Mouse (Mus musculus): ENCODE measurements around the gene Pmm1.
A peak's percentile ranks its signal among the peaks of the same experiment; 100 is the strongest.
"Not testable (repeated sequence)": the region's sequence is repeated elsewhere in the genome, so short reads cannot be mapped to it uniquely, and the experiment has no call there.

Pmm1 gene

DNA sequence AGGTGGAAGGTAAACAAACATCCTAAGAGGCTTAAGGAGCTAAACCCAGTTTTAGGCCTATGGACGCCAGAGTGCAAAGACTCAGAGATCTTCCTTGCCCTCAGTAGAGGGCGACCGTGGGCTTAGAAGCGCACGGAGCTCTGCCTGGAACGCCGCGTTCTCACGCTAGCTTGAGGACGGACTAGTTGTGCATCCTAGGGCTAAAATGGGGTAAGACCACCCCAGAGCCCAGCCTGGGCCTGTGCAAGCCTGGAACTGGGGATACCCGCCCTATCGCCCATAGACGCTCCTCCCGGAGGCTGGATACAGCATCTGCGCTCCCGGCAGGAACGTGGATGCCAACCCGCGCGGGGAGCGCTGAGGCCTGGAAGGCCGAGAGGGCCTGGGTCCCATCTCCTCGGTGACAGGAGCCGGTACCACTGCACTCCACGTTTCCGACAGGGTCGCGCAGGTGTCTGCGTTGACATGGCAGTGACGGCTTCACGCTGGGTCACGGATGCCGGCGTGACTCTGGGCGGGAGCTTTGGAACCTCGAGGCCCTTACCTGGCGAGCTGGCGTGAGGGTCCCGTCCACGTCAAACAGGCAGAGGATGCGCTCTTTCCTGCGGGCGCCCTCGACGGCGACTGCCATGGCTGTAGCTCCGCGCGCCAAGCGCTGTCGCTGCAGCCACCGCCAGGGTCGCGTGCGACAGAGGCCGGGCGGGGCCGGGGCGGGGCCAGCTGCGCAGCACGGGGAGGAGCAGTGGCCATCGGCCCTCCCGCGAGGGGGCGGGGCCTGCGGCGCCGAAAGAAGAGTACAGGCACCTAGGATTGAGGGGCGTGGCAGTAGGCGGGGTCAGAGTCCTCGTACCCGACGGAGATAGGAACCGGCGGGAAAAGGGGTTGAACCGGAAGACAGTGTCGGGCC is at the start of gene Pmm1:
Gene Pmm1, minus strand, starts transcription at position 760 of the 907 bp plus-strand sequence.
- peak; percentile 90 to 93 for DNase-seq (ENCODE audit: low spot score in 2 of 2)

DNA sequence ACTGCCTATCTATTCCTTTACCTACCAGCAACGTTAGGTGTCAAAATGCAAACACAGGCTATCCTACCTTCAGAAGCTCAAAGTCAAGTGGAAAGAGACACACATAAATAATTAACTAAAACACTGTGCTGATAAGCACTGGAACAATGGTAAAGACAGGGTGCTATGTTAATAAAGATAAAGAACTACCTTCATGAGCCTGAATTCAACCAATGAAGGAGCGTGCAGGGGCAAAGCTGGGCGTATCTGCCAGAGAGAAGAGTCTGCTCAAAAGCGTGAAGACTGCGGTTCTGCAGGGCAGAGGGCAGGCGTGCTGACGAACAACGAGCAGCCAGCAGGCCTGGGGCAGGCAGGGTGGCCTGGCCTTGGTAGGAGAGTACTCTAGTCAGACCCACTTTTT is 43.5 kb upstream of the Pmm1 start:
- no peak for DNase-seq (ENCODE audit: low spot score in 2 of 2)

DNA sequence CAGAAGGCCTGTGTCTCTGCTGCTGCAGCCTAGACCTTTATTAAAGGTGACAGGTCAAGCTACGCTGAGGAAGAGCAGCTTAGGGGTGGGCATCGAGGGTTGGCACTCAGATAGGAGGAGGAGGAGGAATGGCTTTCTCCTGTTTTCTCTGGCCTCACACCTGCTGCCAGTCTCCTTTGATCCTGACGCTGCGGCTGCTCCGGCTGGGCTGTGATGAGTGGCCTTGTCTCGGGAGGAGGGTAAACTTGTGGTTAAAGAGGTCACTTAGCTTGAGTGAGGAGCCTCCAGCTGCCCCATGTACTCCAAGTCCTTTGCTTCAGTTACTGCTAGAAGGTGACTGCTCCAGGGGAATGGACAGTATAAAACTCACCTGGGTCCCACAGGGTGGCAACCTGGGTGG is 33.3 kb upstream of the Pmm1 start:
- no peak for DNase-seq (ENCODE audit: low spot score in 2 of 2)

DNA sequence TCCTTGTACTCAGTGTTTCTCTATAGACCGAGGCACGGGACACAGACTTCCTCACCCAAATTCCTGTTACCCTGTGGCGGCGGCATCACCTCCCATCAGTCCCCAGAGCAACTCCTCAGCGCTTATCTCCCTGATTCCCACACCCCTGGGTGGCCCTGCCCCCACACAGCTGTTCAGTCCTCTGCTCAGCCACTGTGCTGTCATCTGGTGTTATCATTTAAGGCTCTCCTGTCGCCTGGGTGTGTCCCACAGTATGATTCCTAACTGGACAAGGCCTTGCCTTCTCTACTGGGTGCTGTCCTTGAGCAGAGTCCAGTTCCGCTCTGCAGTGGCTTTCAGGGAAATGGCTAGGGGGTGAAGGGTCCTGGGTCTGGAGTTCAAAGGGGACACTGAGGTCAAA is 29.8 kb upstream of the Pmm1 start:
- DNase-seq (ENCODE audit: low spot score in 2 of 2), result no peak

DNA sequence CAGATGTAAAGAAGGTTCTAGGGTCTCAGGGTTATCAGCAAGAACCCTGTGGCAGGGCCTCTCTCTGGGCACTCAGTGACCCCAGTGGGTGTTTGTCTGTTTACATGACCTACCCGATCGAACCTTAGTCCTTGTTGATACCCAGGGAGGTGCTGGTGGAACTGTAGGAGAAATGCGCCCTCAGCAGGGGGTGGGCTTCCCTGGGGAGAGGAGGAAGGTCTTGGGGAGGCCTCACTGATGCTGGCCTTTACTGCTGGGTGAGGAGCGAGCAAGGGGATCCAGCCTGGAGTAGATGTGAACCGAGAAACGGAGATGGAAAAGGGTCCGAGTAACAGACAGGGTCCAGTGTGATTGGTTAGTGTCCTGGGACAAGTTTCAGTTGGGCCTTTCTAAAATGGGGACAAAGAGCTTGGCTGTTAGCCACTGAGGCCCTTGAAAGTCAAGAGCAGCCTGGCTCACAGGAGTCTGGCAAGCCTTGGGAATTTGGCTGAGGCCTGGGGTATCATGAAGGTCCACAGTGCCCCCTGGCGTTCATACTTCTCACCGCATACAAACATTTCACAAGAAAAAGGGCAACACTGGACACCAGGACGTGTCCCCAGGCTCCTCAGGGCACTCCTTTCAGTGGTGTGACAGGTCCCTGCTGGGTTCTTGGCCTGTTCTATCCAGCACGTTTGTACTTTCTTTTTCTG is 28.8 kb upstream of the Pmm1 start:
- peak; percentile 78 to 84 for DNase-seq (ENCODE audit: low spot score in 2 of 2)

DNA sequence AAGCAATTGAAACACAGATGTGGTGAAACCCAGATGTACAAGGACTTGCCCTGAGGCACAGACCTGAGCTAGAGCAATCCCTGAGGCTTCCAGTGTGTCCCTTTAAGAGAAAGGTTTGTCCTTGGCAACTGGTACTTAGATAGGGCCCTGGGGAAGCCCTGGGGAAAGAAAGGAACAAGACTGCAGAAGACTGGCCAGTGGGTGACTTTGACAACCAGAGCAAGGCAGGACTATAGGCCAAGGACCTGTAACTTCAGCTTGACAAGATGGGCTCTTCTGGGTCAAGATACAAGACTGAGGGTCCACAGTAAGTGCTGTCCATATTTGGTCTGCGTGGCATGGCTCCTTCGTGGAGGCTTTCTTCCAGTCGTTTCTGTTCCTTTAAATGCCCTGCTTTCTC is 26.9 kb upstream of the Pmm1 start, which contains the start of gene Xrcc6:
Gene Xrcc6, plus strand, starts transcription at position 190 of the 400 bp plus-strand sequence.
- DNase-seq (ENCODE audit: low spot score in 2 of 2), result no peak

DNA sequence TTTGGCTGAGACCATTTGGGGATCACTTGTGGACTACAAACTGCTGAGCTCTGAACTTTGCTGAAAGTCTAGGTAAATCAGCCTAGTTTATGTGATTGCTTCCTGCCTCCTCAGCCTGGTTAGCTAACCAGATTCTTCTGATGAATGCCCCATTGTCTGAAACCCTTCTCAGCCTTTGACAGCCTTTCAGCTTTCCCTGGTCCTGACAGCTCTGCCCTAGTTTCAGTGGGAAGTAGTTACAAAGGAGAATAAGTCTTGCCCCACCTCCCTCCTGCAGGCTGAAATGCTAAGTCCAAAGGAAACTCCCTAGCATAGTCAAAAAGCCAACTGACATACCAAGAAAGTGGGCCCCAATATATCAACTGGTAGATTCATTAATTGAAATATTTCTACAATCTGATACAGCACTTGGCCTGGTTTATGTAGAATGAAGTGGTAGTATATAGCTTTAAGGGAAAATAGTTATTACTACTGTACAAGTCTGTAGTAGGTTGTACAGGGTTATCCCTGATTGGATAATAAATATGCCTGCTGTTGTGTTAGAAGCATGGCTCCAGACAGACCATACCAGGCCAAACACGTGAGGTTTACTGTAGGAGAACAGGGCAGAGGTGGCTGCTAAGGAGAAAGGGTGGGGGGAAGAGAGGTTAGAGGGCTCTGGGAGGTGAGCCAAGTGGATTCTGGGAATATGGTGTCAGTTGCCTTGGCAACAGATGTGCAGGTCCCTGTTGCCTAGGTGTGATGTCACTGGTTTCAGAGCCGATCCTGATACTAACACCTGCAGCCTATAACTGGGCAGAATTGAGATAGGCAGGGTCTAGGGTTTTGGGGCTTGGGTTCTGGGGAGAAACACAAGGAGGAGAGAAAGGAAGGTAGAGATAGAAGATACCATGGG is 24.8 kb upstream of the Pmm1 start:
- DNase-seq (ENCODE audit: low spot score in 2 of 2), result no peak

DNA sequence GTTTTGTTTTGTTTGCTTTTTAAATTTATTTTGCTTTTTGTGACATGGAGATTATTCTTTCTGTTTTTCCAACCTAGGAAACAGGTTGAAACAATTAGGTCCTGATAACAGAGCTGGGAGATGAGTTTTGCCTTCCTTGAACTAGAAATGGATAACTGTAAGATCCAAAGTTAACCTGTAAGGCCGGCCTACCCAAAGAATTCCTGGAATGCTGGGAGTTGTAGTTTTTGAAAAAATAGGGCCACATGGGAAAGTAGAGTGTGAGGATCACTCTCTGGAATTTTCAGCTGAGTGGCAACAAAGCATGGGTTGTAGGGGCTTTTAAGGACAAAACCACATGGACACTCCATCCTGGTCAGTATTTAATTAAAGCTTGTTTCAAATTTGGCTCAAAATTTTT is 21.4 kb upstream of the Pmm1 start:
- DNase-seq (ENCODE audit: low spot score in 2 of 2), result no peak

DNA sequence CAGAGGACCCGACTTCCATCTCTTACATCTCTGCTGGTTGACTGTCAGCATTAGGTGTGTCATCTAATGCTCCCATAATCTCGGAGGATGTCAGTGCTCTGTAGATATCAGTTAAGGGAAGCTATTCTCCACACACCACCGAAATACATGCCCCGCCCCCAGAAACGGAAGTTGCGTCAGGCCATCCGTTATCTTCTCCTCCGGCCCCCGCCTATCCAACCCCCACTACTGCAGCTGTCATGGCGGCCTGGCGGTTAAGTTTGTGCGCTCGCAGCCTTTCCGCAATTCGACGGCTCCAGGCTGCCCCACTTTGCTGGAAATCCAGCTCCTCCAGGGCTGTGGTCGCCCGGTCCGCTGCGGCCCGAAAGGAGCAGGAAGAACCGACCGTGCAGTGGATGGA is 19.6 kb upstream of the Pmm1 start, which contains the start of gene 1700029P11Rik:
Gene 1700029P11Rik, plus strand, starts transcription at position 220 of the 400 bp plus-strand sequence.
- DNase-seq (ENCODE audit: low spot score in 2 of 2), result no peak

DNA sequence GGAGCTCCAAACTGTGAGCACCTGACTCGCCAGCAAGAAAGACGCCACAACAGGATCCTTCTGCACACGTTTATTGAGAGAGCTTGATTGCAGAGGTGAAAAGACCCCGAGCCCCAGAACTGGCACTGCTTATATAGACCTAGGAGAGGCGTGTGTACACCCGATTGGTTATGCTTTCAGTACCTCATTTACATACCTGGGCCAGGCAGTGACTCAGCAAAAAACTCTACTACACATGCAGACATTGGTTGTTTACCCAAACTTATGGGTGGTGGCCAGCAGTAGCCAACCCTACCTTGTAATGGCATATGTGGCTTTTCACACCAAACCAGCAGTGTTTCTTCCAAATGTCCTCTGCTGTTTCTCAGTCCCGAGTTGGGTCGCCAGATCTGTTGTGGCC is 14.4 kb upstream of the Pmm1 start:
- DNase-seq (ENCODE audit: low spot score in 2 of 2), result not testable (repeated sequence)

DNA sequence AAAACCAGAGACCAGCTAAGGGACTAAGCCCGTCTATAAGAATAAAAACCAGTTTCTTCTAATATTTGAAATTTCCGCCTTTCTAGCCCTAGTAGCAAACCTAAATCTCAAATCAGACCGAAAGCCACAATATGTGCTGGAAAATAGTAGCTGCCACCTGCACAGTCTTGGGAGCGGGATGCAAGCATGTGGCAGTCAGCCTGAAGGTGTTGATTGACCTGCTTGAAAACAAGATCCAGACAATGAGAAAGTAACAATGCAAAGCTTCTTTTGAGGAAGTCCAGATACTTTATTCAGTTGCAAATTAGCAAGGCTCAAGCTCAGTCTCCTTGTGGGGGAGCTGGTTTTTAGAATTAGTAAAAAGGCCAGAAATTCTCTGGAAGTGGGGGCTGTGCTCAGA is 9.8 kb upstream of the Pmm1 start:
- DNase-seq (ENCODE audit: low spot score in 2 of 2), result not testable (repeated sequence)

DNA sequence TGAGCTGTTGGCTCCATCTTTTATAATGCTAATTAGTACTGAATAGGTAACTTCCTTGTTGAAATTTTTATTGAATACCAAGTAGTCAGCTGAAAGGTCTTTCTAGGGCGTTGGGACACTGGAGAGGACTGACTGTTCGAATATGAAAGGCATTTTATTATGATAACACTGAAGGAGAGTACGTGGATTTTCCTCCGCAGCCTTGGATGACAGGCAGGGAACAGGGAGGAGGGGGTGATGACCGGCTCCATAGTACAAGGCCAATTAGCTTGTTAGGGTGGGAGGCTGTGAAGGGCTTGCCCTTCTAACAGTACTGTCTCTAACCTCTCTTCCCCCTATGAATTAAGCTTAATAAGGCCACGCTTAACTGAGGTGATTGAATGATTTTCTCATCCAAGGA is 8.9 kb upstream of the Pmm1 start:
- not testable (repeated sequence) for DNase-seq (ENCODE audit: low spot score in 2 of 2)

DNA sequence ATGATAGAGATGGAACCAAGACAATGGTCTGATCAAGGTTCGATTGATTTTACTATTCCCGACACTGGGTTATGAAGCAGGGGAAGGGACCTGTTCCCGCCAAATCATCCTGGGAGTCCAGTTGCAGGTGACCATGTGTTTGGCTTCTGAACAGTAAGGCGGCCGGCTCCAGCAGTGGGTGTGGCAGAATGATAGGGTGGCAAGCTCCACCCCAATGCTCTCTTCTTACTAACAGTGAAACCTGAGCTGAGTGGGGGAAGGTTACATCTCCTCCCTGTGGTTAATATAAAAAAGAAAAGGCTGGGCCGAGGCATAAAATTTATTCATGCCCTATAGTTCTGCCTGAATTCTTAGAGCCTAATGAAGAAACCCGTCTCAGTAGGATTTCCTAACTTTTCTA is 8.4 kb upstream of the Pmm1 start:
- no peak for DNase-seq (ENCODE audit: low spot score in 2 of 2)

DNA sequence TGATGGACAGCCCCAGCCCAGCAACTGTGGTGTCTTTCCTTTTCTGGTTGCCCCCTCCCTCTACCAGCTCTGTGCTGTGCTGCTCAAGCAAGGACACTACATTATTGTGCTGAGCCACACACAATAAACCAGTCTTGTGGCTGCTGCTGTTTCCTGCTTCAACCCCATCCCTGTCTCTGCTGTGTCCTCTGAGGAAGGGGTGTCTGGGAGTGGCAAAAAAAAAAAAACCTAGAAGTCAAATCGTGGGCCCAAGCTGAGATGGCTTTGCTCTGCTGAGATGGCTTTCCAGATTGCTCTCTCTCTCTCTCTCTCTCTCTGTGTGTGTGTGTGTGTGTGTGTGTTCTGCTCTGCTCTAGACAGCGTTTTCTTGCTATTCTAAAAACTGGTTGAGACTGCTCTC is 7.7 kb upstream of the Pmm1 start:
- no peak for DNase-seq (ENCODE audit: low spot score in 2 of 2)

DNA sequence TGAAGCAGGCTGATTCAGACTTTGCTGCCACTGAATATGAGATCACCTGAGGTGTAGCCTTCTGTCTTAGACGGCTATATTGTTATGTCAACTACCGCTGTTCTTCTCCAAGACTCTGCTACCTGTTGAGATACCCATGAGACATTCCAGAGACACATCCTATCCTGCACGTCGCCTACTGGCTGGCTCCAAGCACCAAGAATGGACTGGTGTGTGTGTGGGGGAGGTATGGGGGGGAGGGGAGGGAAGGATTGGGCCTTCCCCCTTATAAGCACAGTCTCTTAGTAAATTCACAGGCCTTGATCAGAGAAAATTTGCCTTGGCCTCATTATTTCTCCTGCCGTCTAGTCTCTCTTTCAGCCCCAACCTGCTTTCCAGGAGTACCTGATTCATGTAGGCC is 7.1 kb upstream of the Pmm1 start:
- DNase-seq (ENCODE audit: low spot score in 2 of 2), result no peak

DNA sequence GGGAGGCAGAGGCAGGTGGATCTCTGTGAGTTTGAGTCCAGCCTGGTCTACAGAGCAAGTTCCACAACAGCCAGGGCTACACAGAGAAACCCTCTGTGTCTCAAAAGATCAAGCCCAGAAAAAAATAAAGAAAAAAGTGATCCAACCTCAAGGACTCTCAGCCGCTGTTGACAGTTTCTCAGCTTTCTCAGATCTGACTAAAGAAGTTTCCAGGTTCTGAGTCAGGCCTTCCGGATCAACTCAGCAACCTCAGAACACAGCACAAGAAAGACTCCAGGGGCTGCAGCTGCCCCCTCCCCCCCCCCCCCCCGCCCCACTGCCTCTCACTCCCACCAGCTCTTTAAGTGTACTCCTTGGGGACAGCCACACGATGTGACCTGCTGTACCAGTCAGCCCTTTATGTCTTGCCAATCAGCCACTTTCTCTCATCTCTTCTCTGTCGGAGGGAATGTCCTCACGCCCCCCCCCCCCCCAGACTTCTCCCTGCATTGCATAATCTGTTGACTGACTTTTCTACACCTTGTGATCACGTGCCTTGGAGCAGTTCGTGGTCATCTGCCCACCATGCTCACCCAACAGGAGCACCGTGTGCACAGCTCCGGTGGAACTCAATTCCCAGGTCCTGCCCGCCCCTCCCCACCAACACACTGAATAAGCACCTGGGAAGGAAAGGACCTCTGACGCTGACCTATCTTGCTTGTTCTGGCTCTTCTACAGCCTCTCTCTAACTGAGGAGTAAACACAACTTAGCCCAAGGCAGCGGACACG is 5.5 kb upstream of the Pmm1 start:
- no peak for DNase-seq (ENCODE audit: low spot score in 2 of 2)

DNA sequence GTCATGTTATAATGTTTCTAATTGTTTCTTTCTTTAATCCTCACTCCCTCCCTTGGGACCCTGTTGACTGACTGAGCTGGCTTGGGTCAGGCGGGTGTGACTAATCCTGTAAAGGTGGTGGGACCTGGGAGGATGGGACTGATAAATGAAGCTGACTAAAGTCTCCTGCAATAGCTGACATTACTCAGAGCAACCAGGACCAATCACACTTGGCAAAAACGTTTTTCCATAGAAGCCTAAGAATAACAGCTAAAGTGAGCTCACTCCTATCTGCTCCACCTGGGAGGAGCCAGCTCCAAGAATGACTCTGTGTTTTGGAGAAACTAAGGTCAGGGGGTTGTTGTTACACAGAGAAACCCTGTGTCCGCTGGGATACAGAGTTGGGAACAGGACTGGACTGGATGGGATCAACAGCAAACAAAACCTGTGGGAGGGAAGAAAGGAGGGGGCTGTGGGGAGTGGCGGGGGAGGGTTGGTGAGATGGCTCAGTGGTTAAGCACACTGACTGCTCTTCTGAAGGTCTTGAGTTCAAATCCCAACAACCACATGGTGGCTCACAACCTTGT is 4.3 kb upstream of the Pmm1 start:
- DNase-seq (ENCODE audit: low spot score in 2 of 2), result no peak

DNA sequence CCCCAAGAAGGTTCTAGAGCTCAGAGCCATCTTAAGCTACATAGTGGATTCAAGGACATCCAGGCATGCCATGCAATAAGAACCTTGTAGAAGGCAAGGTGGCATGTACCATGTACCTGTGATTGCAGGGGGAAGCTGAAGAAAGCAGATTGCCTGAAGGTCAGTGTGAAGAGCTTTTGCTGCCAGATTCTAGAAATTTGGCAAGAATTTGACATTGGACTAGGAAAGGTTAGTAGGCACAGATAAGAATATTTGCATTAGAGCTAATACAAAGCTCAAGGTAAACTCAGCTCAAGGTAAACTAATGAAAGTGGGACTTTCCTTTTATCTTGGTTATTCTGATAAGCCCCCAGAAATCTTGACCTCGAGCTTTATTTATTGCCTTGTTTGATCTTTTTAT is 3.5 kb upstream of the Pmm1 start:
- no peak for DNase-seq (ENCODE audit: low spot score in 2 of 2)

DNA sequence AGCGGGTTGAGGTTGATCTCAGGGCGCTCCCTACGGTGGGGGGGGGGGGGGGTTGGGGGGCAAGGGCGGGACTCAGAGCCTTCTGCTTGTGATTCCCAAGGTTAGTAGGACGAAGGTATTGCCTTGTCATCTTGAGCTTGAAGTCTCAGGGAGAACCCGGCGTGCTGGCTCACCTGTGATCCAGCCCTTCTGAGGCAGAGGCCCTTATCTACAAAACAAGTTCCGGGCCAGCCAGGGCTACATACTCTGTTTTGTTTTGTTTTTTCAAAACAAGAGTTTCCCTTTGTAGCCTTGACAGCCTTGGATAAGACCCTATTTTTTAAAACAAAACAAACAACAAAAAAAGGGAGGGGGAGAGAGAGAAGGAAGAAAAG is 335 bp upstream of the Pmm1 start:
- no peak for DNase-seq (ENCODE audit: low spot score in 2 of 2)

DNA sequence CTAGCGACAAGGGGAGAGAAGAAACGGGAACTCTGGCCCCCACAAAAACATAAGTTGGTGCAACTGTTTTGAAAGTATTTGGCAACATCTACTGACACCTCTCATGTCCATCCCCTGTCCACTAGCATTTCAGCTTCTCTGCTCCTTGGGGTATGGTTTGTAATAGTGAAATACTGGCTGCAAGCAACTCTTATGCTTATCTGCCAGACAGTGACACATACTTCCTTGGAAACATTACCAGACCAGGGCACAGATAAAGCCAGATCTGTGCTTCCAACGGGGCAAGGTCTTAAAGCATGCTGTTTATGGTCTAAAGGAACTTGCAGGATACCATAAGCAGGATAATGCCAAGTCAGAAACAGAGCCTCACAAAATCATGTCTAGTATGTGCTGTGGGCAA is 1.8 kb downstream of the Pmm1 start:
- no peak for DNase-seq (ENCODE audit: low spot score in 2 of 2)

DNA sequence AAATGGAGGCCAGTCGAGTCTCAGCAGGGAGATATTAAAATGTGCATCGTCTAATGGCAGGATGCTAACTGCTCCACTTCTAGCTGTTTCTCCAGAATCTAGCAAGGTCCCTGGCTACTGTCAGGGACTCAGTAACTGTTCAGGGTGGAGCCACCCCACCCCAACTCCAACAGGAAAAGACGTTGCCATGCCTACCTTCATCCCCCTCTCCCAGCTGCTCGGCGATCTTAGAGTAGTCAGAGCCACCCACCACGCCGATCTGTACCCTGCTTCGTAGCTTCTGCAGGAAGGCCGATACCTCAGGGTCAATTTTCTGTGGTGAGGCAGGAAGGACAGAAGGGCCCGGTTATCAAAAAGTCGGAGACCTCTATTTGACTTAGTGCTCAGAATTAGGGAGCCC is 3.1 kb downstream of the Pmm1 start:
- DNase-seq (ENCODE audit: low spot score in 2 of 2), result no peak

Data from frontal cortex, postnatal 25 days (tissue).